Mouse (Mus musculus) common myeloid progenitor, adult 5-6 weeks (primary cell): Measurements from ENCODE around the gene Gm42417. TPM values are rescaled to one million over a fixed set of nuclear protein-coding genes. Genes with fewer than 3 reads are reported as not detected.
"Not testable (repeated sequence)": the region's sequence is repeated elsewhere in the genome, so short reads cannot be mapped to it uniquely, and the experiment has no call there.

Experiments used
- ATAC-seq: replicated peaks from 2 replicates; pipeline ENCODE4 v1.8.0; 2016; ENCODE audit warnings: low read depth, mild to moderate bottlenecking, moderate TSS enrichment, inconsistent platforms; ENCODE audit not compliant: poor library complexity, severe bottlenecking
- total RNA-seq: library from RNA; stranded (forward); fragments of 200-1000, 187-1606 nt; gene quantifications from 2 replicates; pipeline ENCODE4 v1.2.3, GENCODE M21; 2017

Gene Gm42417
- total RNA-seq, 1 experiment from 2014 or later: not detected

GRCm38 (mm10) chr1:36547981-36548598, 8.9 kb upstream of the Gm42417 start:
- ATAC-seq: no peak

GRCm38 (mm10) chr1:36546888-36547471, 7.8 kb upstream of the Gm42417 start, which contains the start of gene Ankrd39:
TSS of gene Ankrd39 (minus strand) at chr1:36547445.
- peak; percentile 98 for ATAC-seq

- ATAC-seq: no peak
Measured at GRCm38 (mm10) chr1:36545845-36546600, 6.8 kb upstream of the Gm42417 start.

GRCm38 (mm10) chr1:36545382-36545781, 6.2 kb upstream of the Gm42417 start:
- no peak for ATAC-seq

- ATAC-seq: no peak
Measured at GRCm38 (mm10) chr1:36542925-36543324, 3.7 kb upstream of the Gm42417 start.

GRCm38 (mm10) chr1:36541844-36542243, 2.6 kb upstream of the Gm42417 start:
- no peak for ATAC-seq

- no peak for ATAC-seq
Measured at GRCm38 (mm10) chr1:36540807-36541206, 1.6 kb upstream of the Gm42417 start.

GRCm38 (mm10) chr1:36540132-36540531, 903 bp upstream of the Gm42417 start:
- no peak for ATAC-seq

- ATAC-seq: no peak
Measured at GRCm38 (mm10) chr1:36538727-36539126, 502 bp downstream of the Gm42417 start.

- not testable (repeated sequence) for ATAC-seq
Measured at GRCm38 (mm10) chr1:36536783-36537182, 2.4 kb downstream of the Gm42417 start, which contains the start of gene Ankrd23. TSS of gene Ankrd23 (minus strand) at chr1:36536883.

- no peak for ATAC-seq
Measured at GRCm38 (mm10) chr1:36536397-36536728, 2.9 kb downstream of the Gm42417 start.

- no peak for ATAC-seq
Measured at GRCm38 (mm10) chr1:36535477-36536396, 3.5 kb downstream of the Gm42417 start.

- ATAC-seq: peak; percentile 60
Measured at GRCm38 (mm10) chr1:36534595-36535058, 4.6 kb downstream of the Gm42417 start.

GRCm38 (mm10) chr1:36533546-36533945, 5.7 kb downstream of the Gm42417 start:
- ATAC-seq: no peak

GRCm38 (mm10) chr1:36531461-36531860, 7.8 kb downstream of the Gm42417 start:
- ATAC-seq: no peak

GRCm38 (mm10) chr1:36530962-36531361, 8.3 kb downstream of the Gm42417 start:
- no peak for ATAC-seq

- ATAC-seq: no peak
Measured at GRCm38 (mm10) chr1:36530485-36530884, 8.7 kb downstream of the Gm42417 start.

- no peak for ATAC-seq
Measured at GRCm38 (mm10) chr1:36529875-36530274, 9.4 kb downstream of the Gm42417 start.

- ATAC-seq: no peak
Measured at GRCm38 (mm10) chr1:36529274-36529673, 10.0 kb downstream of the Gm42417 start.

- no peak for ATAC-seq
Measured at GRCm38 (mm10) chr1:36528351-36528750, 10.9 kb downstream of the Gm42417 start.
